Mouse (Mus musculus): ENCODE measurements at regions not wholly inside any gene's neighbourhood (a gene's known extent, or its start where the extent isn't known, plus 50 kb on each side); places are given as distances from the start of the nearest gene placed in this dataset.

GRCm38 (mm10) chr7:71223513-71224319, 127.6 kb downstream of the Gm10295 start:
- TF ChIP-seq CTCF (IDR thresholded peaks at IDR 0.05; ENCODE audit: low read depth, low read length): no peak
- TF ChIP-seq POLR2A (IDR thresholded peaks at IDR 0.05; ENCODE audit: extremely low read depth, insufficient read depth, low read length): no peak
